Mouse (Mus musculus) lung, postnatal 0 days (tissue): ENCODE measurements around the gene Nmu. TPM values are rescaled to one million over a fixed set of nuclear protein-coding genes. Genes with fewer than 3 reads are reported as not detected.

Experiments
- ATAC-seq: fragments of 200-750 bp; cut with Nextera tagmentation; 2 replicates; pipeline ENCODE4 v1.8.0; 2017; ENCODE audit warnings: moderate library complexity
- DNase-seq: peaks from one replicate; pipeline ENCODE4 v3.0.0-alpha.2; 2016; ENCODE audit warnings: low spot score
- H3K27ac ChIP-seq: fragments of 300-500 bp; sonication (generic); 2 replicates; pipeline ENCODE4 v1.5.1; 2014; ENCODE audit warnings: antibody characterized with exemption, mild to moderate bottlenecking, low read length, mixed read lengths
- H3K27me3 ChIP-seq: fragments of 300-500 bp; sonication (generic); replicated peaks from 2 replicates; pipeline ENCODE4 v1.6.1; 2014; ENCODE audit warnings: low read length, mixed read lengths; ENCODE audit not compliant: insufficient read depth
- H3K36me3 ChIP-seq: fragments of 300-500 bp; sonication (generic); 2 replicates; pipeline ENCODE4 v1.6.1; 2014; ENCODE audit warnings: low read length, mixed read lengths; ENCODE audit not compliant: insufficient read depth
- H3K4me1 ChIP-seq: fragments of 300-500 bp; sonication (generic); 2 replicates; pipeline ENCODE4 v1.6.1; 2014; ENCODE audit warnings: antibody characterized with exemption, low read depth, low read length, mixed read lengths; ENCODE audit not compliant: insufficient read depth
- H3K4me2 ChIP-seq: fragments of 300-500 bp; sonication (generic); replicated peaks from 2 replicates; pipeline ENCODE4 v1.6.1; 2014; ENCODE audit warnings: low read depth, mild to moderate bottlenecking, low read length, moderate library complexity, mixed read lengths
- H3K4me3 ChIP-seq: fragments of 300-500 bp; sonication (generic); 2 replicates; pipeline ENCODE4 v1.5.1; 2014; ENCODE audit warnings: low read depth, low read length
- H3K9ac ChIP-seq: fragments of 300-500 bp; sonication (generic); replicated peaks from 2 replicates; pipeline ENCODE4 v1.6.1; 2014; ENCODE audit warnings: low read depth, mild to moderate bottlenecking
- H3K9me3 ChIP-seq: fragments of 300-500 bp; sonication (generic); 2 replicates; pipeline ENCODE4 v1.6.1; 2016; ENCODE audit warnings: low read length, mixed read lengths
- CTCF ChIP-seq: IDR thresholded peaks from 2 replicates; pipeline ENCODE4 v1.5.1; 2016; ENCODE audit warnings: antibody characterized with exemption, mild to moderate bottlenecking
- EP300 ChIP-seq: IDR thresholded peaks from 2 replicates; pipeline ENCODE4 v1.6.1; 2016; ENCODE audit warnings: antibody characterized with exemption, mild to moderate bottlenecking, control low read depth
- WGBS: fragments of 180-500 bp; shearing (Covaris S2); extraction: QIAGEN DNeasy Blood & Tissue Kit; methylation state at CpG from one replicate; pipeline ENCODE4 v1.1.7; 2014; 5-methylcytosine and 5-hydroxymethylcytosine counted together
- polyA plus RNA-seq: library from polyadenylated mRNA; unstranded; fragments of >200 nt; fragmentation: Nextera tagmentation; extraction: Ambion mirVana; gene quantifications from 2 replicates; pipeline ENCODE4 v1.2.1, GENCODE M21; 2015

Nmu gene
- 0.29 TPM in 2 replicates for polyA plus RNA-seq

GRCm38 (mm10) chr5:76363453-76364104 lies at the start of gene Nmu:
Gene Nmu, minus strand, starts transcription at chr5:76363788.
- WGBS, result 4% methylated on average over 31 of the region's 35 CpGs
- no peaks in the 10 kb centered on the region for H3K9me3 ChIP-seq
- H3K4me3 ChIP-seq, result 0 out of 2 replicates have a peak within 1 kb of the TSS, but pooled peaks have one; percentile 8
- H3K36me3 ChIP-seq, result no peaks in the 10 kb centered on the region
- DNase-seq (no peak), ATAC-seq (peak; percentile 23; the same call in 1 of the 2 replicates)
- no peak within 1 kb of the TSS for H3K27ac ChIP-seq
- TF ChIP-seq CTCF, result no peak
- TF ChIP-seq EP300, result no peak
- H3K4me2 ChIP-seq, result peak within 1 kb of the TSS; percentile 47
- no peak within 1 kb of the TSS for H3K9ac ChIP-seq
- peaks cover 4% of the 10 kb centered on the region; the same call in 1 of the 2 replicates for H3K4me1 ChIP-seq
- 0 out of 2 replicates have a peak, but pooled peaks cover 6% of the 10 kb centered on the region for H3K27me3 ChIP-seq

GRCm38 (mm10) chr5:76411697-76412096 lies 48.1 kb upstream of the Nmu start:
- no peak overlapping the region for H3K27ac ChIP-seq
- WGBS, result 51% methylated on average over 4 of the region's 4 CpGs

GRCm38 (mm10) chr5:76394382-76394781 lies 30.8 kb upstream of the Nmu start:
- Histone ChIP-seq H3K9ac (no peak overlapping the region), H3K27ac (no peak overlapping the region), H3K4me2 (no peak overlapping the region), H3K9me3 (no peaks in the 10 kb centered on the region), H3K4me1 (no peaks in the 10 kb centered on the region), H3K27me3 (no peaks in the 10 kb centered on the region), H3K36me3 (no peaks in the 10 kb centered on the region), H3K4me3 (no peak overlapping the region)
- no peak for ATAC-seq
- TF ChIP-seq EP300, result no peak
- no peak for TF ChIP-seq CTCF
- DNase-seq, result no peak
- 86% methylated on average over 5 of the region's 5 CpGs for whole genome bisulfite sequencing

More at GRCm38 (mm10) chr5:76411697-76412096, 48.1 kb upstream of the Nmu start:
- Histone ChIP-seq H3K9ac (no peak overlapping the region), H3K27me3 (no peaks in the 10 kb centered on the region), H3K36me3 (no peaks in the 10 kb centered on the region), H3K4me2 (no peak overlapping the region), H3K4me3 (no peak overlapping the region), H3K9me3 (no peaks in the 10 kb centered on the region), H3K4me1 (no peaks in the 10 kb centered on the region)
- no peak for TF ChIP-seq CTCF
- no peak for TF ChIP-seq EP300
- ATAC-seq, result peak; percentile 70
- peak; percentile 55 for DNase-seq

- TF ChIP-seq EP300 (no peak), CTCF (no peak)
- H3K4me3 ChIP-seq, result no peak overlapping the region
- H3K9me3 ChIP-seq, result no peaks in the 10 kb centered on the region
- no peak overlapping the region for H3K9ac ChIP-seq
- WGBS, result 67% methylated on average over 10 of the region's 10 CpGs
- H3K4me2 ChIP-seq, result no peak overlapping the region
- DNase-seq (no peak), ATAC-seq (peak; percentile 65)
- no peaks in the 10 kb centered on the region for H3K4me1 ChIP-seq
- H3K36me3 ChIP-seq, result no peaks in the 10 kb centered on the region
- H3K27ac ChIP-seq, result no peak overlapping the region
- no peaks in the 10 kb centered on the region for H3K27me3 ChIP-seq
These were observed 25.6 kb upstream of the Nmu start for GRCm38 (mm10) chr5:76389041-76389795.

GRCm38 (mm10) chr5:76388474-76388873 lies 24.9 kb upstream of the Nmu start:
- Histone ChIP-seq H3K27ac (no peak overlapping the region), H3K4me2 (no peak overlapping the region), H3K36me3 (no peaks in the 10 kb centered on the region), H3K9me3 (no peaks in the 10 kb centered on the region), H3K27me3 (no peaks in the 10 kb centered on the region), H3K9ac (no peak overlapping the region), H3K4me1 (no peaks in the 10 kb centered on the region), H3K4me3 (no peak overlapping the region)
- 89% methylated on average over 2 of the region's 2 CpGs for WGBS
- ATAC-seq (no peak), DNase-seq (no peak)
- TF ChIP-seq EP300 (no peak), CTCF (no peak)

- Histone ChIP-seq H3K9ac (no peak overlapping the region), H3K4me3 (no peak overlapping the region), H3K36me3 (no peaks in the 10 kb centered on the region), H3K4me2 (no peak overlapping the region), H3K27me3 (no peaks in the 10 kb centered on the region), H3K4me1 (no peaks in the 10 kb centered on the region), H3K27ac (no peak overlapping the region), H3K9me3 (no peaks in the 10 kb centered on the region)
- WGBS, result 75% methylated on average over 6 of the region's 6 CpGs
- ATAC-seq, result no peak
- no peak for DNase-seq
- TF ChIP-seq EP300 (no peak), CTCF (no peak)
These were observed 20.1 kb upstream of the Nmu start for GRCm38 (mm10) chr5:76383673-76384072.
